Mouse (Mus musculus): Measurements from ENCODE around the gene Frem3.

Frem3 gene

DNA sequence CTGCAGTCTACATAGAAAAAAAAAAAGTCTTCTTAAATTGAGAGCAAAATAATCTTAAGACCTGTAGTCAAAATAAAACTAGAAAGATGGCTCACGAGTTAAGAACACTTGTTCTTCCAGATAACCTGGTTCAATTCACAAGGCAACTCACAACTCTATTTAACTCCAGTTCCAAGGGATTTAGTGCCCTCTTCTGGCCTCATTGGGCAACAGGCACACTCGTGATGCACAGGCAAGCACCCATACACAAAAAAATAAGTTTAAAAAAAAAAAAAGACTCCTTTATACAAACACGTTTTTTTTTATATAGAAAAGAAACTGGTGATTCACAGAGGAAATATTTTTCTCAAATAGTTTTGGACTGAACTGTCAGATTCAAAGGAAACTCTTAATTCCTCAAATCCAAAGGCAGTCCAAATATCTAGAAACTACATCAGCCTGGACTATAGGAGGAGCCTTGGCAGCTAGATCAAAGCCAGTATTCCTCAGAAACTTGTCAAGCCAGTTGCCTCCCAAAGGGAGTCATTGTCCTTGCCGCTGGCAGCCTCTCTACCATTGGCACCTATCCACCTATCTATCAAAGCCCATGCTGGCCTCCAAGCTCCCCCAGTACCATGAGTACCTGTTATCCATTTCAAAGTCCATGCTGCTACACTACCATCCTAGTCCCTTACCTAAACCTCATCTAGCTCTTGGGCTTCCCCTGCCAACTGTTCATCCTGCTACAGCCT, 100.0 kb downstream of the Frem3 start:
- peak; percentile 42 for DNase-seq

DNA sequence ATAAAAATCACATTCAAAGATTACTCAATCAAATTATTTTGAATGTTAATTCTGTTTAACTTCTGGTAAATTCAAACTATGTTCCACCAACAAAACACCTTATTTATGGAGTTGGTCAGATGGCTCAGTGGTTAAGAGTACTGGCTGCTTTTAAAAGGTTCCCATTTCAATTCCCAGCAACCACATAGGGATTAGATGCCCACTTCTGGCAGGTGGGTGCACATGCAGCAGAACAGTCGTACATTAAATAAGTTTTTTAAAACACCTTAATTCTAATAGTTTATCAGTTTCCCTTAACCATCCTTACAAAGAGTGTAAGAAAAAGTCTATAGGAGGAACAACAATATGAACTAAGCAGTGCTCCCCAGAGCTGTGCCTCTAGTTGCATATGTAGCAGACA, 103.6 kb downstream of the Frem3 start:
- no peak for DNase-seq

DNA sequence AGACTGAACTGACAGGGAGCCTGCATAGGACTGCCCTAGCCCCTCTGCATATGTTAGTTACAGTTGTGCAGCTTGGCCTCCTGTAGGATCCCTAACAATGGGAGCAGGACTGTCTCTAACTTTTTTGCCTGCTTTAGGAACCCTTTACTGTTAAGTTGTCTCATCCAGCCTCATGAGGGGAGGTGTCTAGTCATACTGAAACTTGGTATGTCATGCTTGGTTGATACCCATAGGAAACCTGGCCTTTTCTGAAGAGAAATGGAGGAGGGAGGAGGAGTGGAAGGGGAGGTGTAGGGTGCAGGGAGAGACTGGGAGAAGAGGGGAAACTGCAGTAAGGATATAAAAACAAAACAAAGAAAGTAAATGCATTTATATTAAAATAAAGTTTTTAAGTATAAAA, 121.4 kb downstream of the Frem3 start:
- DNase-seq, result no peak

- no peak for DNase-seq
These were observed 127.1 kb downstream of the Frem3 start for GRCm38 (mm10) chr8:80738046-80738387.

DNA sequence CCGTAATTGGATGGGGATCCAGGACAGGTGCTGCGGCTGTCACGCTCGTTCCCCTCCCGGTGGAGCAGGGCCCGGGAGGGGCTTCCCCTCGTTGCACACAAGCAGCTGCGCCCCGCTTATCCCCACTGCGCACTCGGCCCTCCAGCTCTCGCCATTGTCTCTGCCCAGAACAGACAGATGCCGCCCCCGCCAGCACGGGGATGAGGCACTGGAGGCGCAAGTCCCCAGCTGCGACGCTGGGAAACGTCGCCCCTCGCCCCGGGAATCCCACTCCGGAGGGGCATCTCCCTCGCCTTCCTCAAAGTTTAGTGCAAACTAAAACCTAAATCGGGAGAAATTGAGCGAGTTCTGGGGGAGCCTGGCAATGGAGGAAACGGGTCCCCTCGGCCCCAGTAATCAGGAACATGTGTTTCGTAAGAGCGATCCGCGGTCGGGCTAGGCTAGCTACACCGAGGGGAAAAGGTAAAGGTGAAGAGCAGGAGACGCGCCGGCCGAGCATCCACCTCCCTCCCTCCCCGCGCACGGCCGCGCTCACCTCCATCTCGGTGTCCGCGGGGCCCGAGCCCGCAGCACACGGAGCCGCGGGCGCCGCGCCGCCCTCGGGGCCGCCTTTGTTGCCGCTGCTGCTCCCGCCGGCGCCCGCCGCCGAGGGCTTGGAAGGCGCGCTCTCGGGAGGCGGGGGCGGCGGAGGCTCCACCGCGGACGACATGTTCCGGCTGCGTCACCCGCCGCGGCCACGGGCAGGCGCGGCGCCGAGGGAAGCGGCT, 127.7 kb downstream of the Frem3 start:
- DNase-seq, result peak; percentile 70

GRCm38 (mm10) chr8:80739155-80739924, 128.5 kb downstream of the Frem3 start, which contains the start of gene Smarca5:
Smarca5 (minus strand) TSS chr8:80739497.
- peak; percentile 95 for DNase-seq

- no peak for DNase-seq
These were observed 129.1 kb downstream of the Frem3 start for GRCm38 (mm10) chr8:80739932-80740331.

Measured in embryo, embryonic 11 days (tissue).